Mouse (Mus musculus): ENCODE data around the gene Arap2.

The Arap2 gene

DNA sequence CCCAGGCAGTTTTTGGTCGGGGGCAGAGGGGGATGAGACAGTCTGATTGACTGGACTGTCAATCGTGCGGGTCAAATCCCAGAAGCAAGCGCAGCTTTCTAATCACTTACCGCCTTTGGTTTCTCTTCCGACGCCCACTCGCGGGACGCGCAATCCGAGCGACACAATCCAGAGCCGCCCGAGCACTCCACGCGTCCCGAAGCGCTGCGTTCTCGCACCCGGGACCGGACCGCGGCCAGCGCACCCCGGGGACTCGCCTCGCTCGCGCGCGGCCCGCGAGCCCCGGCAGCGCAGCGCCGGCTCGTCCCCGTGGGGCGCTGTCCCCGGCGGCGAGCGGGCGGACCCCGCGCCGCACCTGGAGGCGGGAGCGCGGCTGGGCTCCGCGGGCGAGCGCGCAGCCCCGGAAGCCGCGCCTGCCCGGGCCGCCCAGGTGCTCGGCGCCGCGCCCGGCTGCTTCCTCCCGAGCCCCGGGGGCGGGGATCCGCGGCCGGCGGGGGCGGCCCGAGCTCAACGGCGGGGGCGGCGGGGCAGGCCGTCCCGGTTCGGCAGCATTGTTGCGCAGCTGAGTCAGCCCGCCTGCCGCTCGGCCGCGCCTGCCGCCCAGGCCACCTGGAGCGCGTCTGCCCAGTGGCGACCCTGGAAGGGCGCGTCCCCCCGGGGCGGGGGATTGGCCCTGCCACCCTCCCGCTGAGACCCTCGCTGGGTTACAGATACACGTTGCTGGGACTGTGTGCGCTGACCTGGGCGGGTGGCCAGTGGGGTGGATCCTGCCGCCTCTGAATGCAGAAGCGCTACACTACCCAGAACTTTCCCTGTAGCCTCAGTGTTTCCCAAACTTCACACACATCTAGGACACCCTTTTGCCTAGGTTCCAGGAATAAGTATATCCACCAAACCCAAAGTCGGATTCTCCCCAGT is at the start of gene Arap2:
Gene Arap2 (minus strand): TSS at position 376 of the 918 bp plus-strand sequence.
- DNase-seq (ENCODE audit: low read depth) = no peak

DNA sequence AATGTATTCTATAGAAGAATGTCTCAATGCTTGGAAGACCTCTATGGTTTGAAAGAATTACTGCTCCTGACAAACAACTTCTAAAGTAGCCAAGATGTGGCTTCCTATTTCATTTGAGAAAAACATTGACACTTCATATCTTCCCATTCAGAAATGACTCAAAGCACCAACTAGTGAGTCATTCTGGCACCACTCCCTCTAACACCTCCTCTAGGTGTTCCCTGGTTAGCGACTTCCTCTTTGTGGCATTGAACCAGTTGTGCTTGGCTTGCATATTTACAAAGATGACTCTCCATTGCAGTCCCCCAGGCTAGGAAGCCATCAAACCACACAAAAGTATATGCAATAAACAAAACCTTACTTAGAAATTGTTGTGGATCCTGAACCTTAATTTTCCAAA is 49.8 kb upstream of the Arap2 start:
- no peak for DNase-seq (ENCODE audit: low read depth)

DNA sequence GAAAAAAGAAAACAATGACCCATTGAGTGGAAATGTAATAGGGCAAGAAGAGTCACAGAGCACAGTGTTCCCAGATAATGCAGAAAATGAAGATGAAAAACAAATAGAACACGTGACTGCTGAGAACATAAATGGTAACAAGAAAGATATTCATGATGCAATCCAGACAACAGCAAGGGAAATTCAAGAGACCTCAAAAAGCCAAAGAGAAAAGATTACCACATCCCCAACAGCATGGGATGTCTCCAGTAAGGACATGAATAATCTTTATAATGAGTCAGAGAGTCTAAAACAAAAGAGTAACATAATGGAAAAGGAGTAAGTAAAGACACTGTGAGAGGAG is 48.1 kb upstream of the Arap2 start:
- no peak for DNase-seq (ENCODE audit: low read depth)

DNA sequence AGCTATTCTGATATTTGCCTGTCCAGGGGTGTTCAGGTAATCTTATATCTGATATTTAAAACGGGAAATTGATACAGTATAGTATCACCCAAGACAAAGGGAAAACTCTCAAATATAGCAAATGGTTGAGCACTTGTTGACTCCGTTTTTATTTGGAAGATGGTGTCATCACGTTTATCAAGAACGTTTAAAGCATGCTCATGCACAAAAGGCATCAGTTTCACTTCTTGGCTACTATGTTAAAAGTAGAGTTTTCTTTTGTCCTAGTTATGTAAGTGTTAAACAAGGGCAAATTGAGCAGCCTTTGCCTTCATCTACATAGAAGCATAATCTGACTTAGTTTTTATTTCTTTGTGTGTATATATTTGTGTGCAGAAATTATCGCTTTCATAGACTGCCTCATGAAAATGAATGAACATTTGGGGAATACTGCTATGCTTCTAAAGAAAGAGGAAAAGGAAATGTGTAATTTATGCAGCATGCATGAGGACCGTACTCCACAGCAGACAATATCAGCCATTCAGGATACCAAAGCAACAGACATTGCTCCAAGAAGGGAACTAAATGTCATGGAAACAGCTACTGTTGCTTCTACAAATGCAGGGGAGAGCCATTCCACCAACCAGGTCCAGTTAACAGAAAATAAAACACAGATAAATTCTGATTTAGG is 47.6 kb upstream of the Arap2 start, which contains the start of gene Dthd1:
Gene Dthd1 (plus strand): TSS at position 422 of the 670 bp plus-strand sequence.
- no peak for DNase-seq (ENCODE audit: low read depth)

DNA sequence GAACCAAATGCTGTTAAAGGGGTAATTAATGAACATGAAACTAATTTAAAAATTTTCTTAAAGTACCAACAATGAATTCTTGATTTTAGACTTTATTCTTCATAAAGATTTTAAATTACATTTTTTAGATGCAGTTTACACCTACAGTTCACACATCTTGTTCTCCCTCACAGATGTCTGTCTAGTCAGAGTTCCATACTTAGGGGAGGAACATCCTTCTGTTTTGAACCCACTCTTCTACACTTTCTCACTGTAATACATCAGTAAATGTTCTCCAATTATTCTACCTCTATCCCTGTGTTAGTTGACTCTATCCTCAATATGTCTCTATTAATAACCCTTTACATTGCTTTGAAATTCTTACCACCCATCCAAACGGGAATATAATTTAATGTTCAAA is 26.8 kb upstream of the Arap2 start:
- no peak for DNase-seq (ENCODE audit: low read depth)

GRCm38 (mm10) chr5:62790921-62791564 is 25.1 kb upstream of the Arap2 start:
- no peak for DNase-seq (ENCODE audit: low read depth)

GRCm38 (mm10) chr5:62786809-62787208 is 20.9 kb upstream of the Arap2 start:
- no peak for DNase-seq (ENCODE audit: low read depth)

GRCm38 (mm10) chr5:62778682-62779081 is 12.7 kb upstream of the Arap2 start:
- DNase-seq (ENCODE audit: low read depth) = no peak

DNA sequence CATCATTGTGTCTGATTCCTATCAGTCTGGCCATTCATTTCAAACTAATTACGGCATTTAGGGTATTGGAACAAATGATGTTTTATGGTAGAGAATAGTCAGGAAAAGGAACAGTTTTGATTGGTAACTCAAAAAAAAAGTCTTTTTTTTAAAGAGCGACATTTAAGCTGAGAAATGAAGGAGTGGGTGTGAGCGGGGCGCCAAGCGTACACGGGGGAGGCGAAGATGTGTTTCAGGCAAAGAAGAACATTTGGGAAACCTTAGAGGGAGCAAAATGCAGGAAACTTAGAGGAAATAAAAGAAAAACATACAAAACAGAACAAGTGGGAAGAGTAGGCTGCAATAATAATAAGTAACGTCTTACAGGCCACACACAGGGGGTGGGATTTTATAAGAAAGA is 11.8 kb upstream of the Arap2 start:
- no peak for DNase-seq (ENCODE audit: low read depth)

GRCm38 (mm10) chr5:62771775-62772599 is 6.0 kb upstream of the Arap2 start:
- DNase-seq (ENCODE audit: low read depth) = no peak

GRCm38 (mm10) chr5:62765459-62765783 is 538 bp downstream of the Arap2 start:
- DNase-seq (ENCODE audit: low read depth) = no peak

DNA sequence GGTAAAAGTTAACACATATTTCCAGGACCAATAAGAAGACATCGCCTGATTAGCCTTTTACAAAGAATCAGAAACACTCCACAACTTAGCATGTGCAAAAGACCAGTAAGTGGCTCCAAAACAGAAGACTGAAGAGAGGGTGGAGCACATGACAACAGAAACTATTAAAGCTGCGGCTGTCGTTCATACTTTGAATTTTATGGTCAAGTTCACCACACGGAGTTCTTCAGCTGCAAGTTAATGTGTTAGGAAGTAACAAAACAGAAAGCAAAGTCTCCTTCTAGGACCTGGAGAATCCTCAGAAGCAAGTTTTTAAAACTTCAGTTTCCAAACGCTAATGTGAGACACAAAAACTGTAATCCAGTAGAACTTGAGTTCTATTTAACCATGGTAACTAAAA is 1.8 kb downstream of the Arap2 start:
- DNase-seq (ENCODE audit: low read depth) = no peak

GRCm38 (mm10) chr5:62763046-62763445 is 2.9 kb downstream of the Arap2 start:
- no peak for DNase-seq (ENCODE audit: low read depth)

GRCm38 (mm10) chr5:62762298-62762960 is 3.5 kb downstream of the Arap2 start:
- no peak for DNase-seq (ENCODE audit: low read depth)

DNA sequence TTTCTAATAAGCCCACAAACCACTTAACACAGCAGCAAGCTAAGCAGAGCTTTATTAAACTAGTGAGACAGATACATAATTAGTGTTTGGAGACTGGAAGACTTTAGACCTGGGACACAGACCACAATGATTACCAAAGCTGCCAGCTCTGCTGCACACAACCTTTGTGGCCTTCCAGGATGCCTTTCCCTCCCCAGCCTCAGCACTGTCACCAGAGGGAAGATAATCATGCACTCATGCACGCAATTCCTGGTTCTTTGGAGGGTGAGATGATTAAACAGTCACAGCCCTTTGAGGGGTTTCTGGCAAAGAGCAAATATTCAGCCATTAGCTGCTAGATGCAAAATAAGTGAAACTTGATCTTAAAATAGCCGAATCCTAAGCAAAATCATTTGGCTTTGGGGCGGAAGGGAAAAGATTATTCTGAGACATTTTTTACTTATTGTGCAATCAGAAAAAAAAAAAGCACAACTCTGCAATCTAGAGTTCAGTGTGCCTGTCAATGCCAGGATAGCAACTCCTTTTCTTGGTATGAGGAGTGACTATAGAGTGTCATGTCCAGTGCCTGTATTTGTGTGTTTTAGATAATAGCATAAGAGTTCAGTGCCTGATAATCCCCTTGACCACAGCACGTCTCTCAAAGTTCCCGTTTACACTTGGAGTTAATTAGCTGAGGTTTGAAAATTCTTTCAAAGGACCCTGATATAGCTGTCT is 5.0 kb downstream of the Arap2 start:
- no peak for DNase-seq (ENCODE audit: low read depth)

DNA sequence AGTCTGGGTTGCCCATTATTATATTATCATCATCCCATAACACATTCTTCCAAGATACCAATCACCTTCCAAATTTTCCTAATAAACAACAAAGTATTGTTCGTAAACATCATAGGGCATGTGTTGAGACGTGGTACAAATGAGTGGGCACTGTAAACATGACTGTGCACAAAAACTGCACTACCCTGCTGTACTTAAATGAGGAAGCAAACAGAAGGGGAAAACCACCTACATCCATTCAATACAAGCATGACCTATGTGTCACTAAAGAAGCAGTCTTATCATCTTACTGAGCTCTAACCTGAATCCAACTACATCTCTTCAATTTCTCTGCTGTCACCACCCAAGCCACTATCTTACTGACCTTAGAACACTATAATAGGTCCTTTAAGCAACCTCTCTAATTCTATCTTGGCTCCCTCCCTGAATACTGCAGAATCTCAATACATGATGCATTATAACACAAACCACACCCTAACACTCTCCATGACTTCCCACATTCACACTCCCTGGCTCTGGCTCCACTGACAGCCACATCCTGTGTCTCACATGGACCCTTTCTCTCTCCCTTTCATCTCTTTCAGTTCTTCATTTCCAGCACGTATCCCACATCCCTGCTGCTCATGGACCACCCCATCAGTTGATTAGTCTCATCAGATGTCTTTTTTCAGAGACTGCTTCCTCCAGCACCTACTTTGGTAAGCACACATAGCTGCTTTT is 10.0 kb downstream of the Arap2 start:
- no peak for DNase-seq (ENCODE audit: low read depth)

GRCm38 (mm10) chr5:62752934-62753333 is 13.0 kb downstream of the Arap2 start:
- no peak for DNase-seq (ENCODE audit: low read depth)

DNA sequence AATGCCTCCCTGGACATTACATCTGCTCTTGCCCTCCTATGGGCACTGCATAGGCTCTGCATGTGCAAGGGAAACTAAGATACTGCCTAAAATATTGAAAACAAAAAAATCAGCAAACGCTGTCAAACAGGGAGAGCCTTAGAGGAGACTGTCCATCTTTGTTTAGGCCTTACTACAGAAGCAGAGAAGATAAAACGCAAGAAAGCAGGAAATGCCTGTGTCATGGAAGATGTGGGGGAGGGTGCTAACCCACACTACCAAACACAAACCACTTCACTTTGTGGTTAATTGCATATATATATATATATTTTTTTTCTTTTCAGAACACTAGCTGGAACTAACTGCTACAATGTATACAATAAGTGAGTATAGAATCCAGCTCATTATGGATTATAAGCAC is 14.3 kb downstream of the Arap2 start:
- no peak for DNase-seq (ENCODE audit: low read depth)

GRCm38 (mm10) chr5:62748168-62748567 is 17.8 kb downstream of the Arap2 start:
- DNase-seq (ENCODE audit: low read depth) = no peak

DNA sequence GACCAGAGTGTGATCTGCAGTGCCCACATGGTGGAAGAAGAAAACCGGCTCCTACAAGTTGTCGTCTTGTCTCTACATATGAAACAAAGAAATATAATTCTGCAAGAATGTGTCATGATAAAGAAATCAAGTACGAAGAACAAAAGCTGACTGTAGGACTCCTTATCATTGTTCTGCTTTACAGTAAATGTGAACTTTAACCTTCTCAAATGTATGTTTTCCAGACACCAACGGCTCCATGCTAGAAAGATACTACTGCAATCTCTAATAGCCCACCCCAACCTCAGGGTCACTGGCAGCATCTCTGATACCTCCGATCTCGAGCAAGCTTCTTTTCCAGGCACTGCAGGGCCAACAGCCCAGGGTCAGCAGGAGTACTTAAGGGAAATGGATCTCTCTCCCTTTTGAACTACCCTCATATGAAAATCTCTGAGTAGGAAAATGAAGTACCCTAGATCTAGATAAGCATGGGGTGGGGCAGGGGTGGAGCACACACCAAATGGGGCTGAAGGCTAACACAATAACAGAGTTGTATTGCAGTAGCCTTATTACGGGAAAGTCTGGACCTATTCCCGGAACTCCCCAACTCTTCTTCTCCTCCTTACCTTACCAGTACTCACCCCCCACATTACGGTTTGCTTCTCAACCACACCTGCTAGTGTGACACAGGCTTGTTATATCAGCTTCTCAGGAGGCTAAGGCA is 22.6 kb downstream of the Arap2 start:
- DNase-seq (ENCODE audit: low read depth) = no peak

All from NIH3T3 (cell line).